Mouse (Mus musculus) lung, postnatal 0 days (tissue): Measurements from ENCODE around the gene Dvl2. TPM values are rescaled to one million over a fixed set of nuclear protein-coding genes. Genes with fewer than 3 reads are reported as not detected.

Experiments used
- ATAC-seq: fragments of 200-750 bp; cut with Nextera tagmentation; 2 replicates; pipeline ENCODE4 v1.8.0; 2017; ENCODE audit warnings: moderate library complexity
- DNase-seq: peaks from one replicate; pipeline ENCODE4 v3.0.0-alpha.2; 2016; ENCODE audit warnings: low spot score
- H3K27ac ChIP-seq: fragments of 300-500 bp; sonication (generic); 2 replicates; pipeline ENCODE4 v1.5.1; 2014; ENCODE audit warnings: antibody characterized with exemption, mild to moderate bottlenecking, low read length, mixed read lengths
- H3K27me3 ChIP-seq: fragments of 300-500 bp; sonication (generic); replicated peaks from 2 replicates; pipeline ENCODE4 v1.6.1; 2014; ENCODE audit warnings: low read length, mixed read lengths; ENCODE audit not compliant: insufficient read depth
- H3K36me3 ChIP-seq: fragments of 300-500 bp; sonication (generic); 2 replicates; pipeline ENCODE4 v1.6.1; 2014; ENCODE audit warnings: low read length, mixed read lengths; ENCODE audit not compliant: insufficient read depth
- H3K4me1 ChIP-seq: fragments of 300-500 bp; sonication (generic); 2 replicates; pipeline ENCODE4 v1.6.1; 2014; ENCODE audit warnings: antibody characterized with exemption, low read depth, low read length, mixed read lengths; ENCODE audit not compliant: insufficient read depth
- H3K4me2 ChIP-seq: fragments of 300-500 bp; sonication (generic); replicated peaks from 2 replicates; pipeline ENCODE4 v1.6.1; 2014; ENCODE audit warnings: low read depth, mild to moderate bottlenecking, low read length, moderate library complexity, mixed read lengths
- H3K4me3 ChIP-seq: fragments of 300-500 bp; sonication (generic); 2 replicates; pipeline ENCODE4 v1.5.1; 2014; ENCODE audit warnings: low read depth, low read length
- H3K9ac ChIP-seq: fragments of 300-500 bp; sonication (generic); replicated peaks from 2 replicates; pipeline ENCODE4 v1.6.1; 2014; ENCODE audit warnings: low read depth, mild to moderate bottlenecking
- H3K9me3 ChIP-seq: fragments of 300-500 bp; sonication (generic); 2 replicates; pipeline ENCODE4 v1.6.1; 2016; ENCODE audit warnings: low read length, mixed read lengths
- CTCF ChIP-seq: IDR thresholded peaks from 2 replicates; pipeline ENCODE4 v1.5.1; 2016; ENCODE audit warnings: antibody characterized with exemption, mild to moderate bottlenecking
- EP300 ChIP-seq: IDR thresholded peaks from 2 replicates; pipeline ENCODE4 v1.6.1; 2016; ENCODE audit warnings: antibody characterized with exemption, mild to moderate bottlenecking, control low read depth
- WGBS: fragments of 180-500 bp; shearing (Covaris S2); extraction: QIAGEN DNeasy Blood & Tissue Kit; methylation state at CpG from one replicate; pipeline ENCODE4 v1.1.7; 2014; 5-methylcytosine and 5-hydroxymethylcytosine counted together
- polyA plus RNA-seq: library from polyadenylated mRNA; unstranded; fragments of >200 nt; fragmentation: Nextera tagmentation; extraction: Ambion mirVana; gene quantifications from 2 replicates; pipeline ENCODE4 v1.2.1, GENCODE M21; 2015

Dvl2 gene
- polyA plus RNA-seq, 1 experiment from 2014 or later: 14.6 TPM

DNA sequence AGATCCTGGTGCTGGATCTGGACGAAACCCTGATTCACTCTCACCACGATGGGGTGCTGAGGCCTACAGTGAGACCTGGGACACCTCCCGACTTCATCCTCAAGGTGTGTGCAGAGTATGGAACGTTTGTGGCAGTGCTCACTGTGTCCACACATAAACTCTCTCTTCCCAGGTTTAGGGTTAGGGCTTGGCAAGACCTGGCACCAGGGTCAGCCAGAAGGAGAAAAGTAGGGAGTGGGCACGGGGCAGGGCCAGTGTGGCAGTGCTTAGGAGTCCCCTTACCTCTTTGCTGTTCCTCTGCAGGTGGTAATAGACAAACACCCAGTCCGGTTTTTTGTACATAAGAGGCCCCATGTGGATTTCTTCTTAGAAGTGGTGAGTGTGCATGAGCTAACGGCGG is 16.0 kb upstream of the Dvl2 start:
- Histone ChIP-seq H3K9ac (no peak overlapping the region), H3K27me3 (no peaks in the 10 kb centered on the region), H3K27ac (no peak overlapping the region), H3K4me3 (no peak overlapping the region), H3K36me3 (peaks cover 13% of the 10 kb centered on the region; the same call in 1 of the 2 replicates), H3K4me1 (peaks cover 18% of the 10 kb centered on the region; the same call in 1 of the 2 replicates), H3K4me2 (no peak overlapping the region), H3K9me3 (no peaks in the 10 kb centered on the region)
- no peak for TF ChIP-seq CTCF
- TF ChIP-seq EP300: no peak
- DNase-seq (no peak), ATAC-seq (no peak)
- WGBS: 87% methylated on average over 8 of the region's 8 CpGs

DNA sequence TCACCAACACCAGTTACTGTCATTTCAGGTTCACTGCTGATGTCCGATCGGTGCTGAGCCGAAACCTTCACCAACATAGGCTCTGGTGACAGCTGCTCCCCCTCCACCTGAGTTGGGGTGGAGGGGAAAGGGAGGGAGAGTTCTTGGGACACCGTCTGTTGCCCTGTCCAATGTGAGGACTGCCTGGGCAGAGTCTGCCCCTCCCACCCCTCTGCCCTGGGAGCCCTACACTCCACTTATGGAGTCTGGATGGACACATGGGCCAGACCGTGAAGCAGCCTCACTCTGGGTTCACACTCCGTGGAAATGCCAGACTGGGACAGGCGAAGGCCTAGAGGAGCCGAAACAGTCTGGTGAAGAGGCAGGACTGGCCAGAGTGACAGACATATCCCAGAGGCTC is 10.4 kb upstream of the Dvl2 start:
- H3K9ac ChIP-seq: no peak overlapping the region
- ATAC-seq: no peak
- WGBS: 84% methylated on average over 8 of the region's 8 CpGs

DNA sequence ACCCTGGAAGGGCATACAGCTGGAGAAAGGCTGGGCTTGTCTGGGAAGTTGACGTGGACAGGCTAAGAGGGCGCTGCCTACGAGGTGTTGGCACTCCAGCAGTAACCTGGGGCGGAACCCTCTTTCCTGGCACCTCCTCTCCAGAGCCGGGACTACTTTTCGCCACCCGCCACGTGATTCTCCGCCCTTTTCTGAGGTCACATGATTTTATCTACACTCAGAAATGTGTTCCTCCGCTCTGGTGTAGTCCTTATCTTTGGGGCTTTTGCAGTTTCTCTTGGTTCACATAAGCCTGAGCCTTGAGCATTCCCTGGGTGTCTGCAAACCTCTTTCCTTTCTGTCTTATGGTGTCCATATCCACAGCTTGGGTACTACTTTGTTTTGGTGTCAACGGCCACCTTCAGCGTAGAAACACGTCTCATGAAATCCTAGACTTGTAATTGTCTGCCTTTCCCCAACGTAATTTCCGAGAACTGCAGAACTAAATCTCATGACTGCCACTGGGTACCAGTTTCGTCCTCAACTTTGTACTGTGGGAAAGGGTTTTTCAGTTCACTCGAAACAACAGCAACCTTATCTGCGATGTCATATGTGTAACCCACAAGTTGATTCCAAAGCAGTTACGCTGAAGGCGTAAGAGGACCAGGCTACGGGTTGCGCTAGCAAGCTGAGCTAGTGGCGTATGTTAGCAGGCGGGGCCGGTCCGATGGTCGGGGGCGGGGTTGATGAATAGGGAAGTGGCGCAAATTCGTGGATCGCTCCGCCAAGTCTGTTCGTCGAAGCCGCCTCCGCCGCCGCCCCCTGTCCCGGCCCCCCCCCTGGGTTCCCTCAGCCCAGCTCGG is 9.3 kb upstream of the Dvl2 start, which contains the start of gene Gabarap:
Gene Gabarap, plus strand, starts transcription at position 294 of the 842 bp plus-strand sequence.
- Histone ChIP-seq H3K9ac (peak within 1 kb of the TSS; percentile 92), H3K9me3 (no peaks in the 10 kb centered on the region), H3K4me3 (peak within 1 kb of the TSS; percentile 66), H3K36me3 (peaks cover 9% of the 10 kb centered on the region; the same call in 1 of the 2 replicates), H3K27ac (peak within 1 kb of the TSS; percentile 87), H3K27me3 (no peaks in the 10 kb centered on the region), H3K4me1 (peaks cover 9% of the 10 kb centered on the region; the same call in 1 of the 2 replicates), H3K4me2 (peak within 1 kb of the TSS; percentile 57)
- peak; percentile 87 for TF ChIP-seq EP300
- TF ChIP-seq CTCF: peak; percentile 8; the same call in 1 of the 2 replicates
- DNase-seq (peak; percentile 99), ATAC-seq (peak; percentile 78)
- WGBS: 0% methylated on average over 40 of the region's 40 CpGs

More for the DNA sequence above, 10.4 kb upstream of the Dvl2 start:
- Histone ChIP-seq H3K9me3 (no peaks in the 10 kb centered on the region), H3K4me3 (no peak overlapping the region), H3K27ac (peak overlapping the region; percentile 87), H3K36me3 (peaks cover 14% of the 10 kb centered on the region; the same call in 1 of the 2 replicates), H3K4me1 (peaks cover 9% of the 10 kb centered on the region; the same call in 1 of the 2 replicates), H3K27me3 (no peaks in the 10 kb centered on the region), H3K4me2 (no peak overlapping the region)
- DNase-seq: peak; percentile 13
- TF ChIP-seq CTCF: no peak
- no peak for TF ChIP-seq EP300

DNA sequence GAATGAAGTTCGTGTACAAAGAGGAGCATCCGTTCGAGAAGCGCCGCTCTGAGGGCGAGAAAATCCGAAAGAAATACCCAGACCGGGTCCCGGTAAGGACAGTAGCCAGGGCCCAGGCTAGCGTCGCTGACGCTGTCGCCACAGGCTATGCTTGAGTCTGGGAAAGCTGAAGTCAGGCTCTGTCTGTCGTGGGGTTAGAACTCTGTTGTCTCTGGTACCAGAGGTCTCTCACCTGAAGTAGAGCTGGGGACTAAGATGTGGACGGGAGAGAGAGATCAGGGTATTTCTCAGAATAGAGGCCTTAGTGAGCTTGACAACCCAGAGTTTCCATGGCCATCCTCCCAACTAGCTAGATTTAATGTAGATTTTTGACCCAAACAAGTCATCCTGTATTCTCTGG is 8.7 kb upstream of the Dvl2 start:
- WGBS: under 1% methylated on average over 15 of the region's 15 CpGs
- peak overlapping the region; percentile 57 for H3K4me2 ChIP-seq
- H3K36me3 ChIP-seq: peaks cover 9% of the 10 kb centered on the region; the same call in 1 of the 2 replicates
- no peak for TF ChIP-seq CTCF
- no peak for TF ChIP-seq EP300
- no peaks in the 10 kb centered on the region for H3K9me3 ChIP-seq
- H3K4me3 ChIP-seq: peak overlapping the region; percentile 66
- DNase-seq (no peak), ATAC-seq (no peak)
- H3K27me3 ChIP-seq: no peaks in the 10 kb centered on the region
- peak overlapping the region; percentile 92 for H3K9ac ChIP-seq
- H3K4me1 ChIP-seq: peaks cover 9% of the 10 kb centered on the region; the same call in 1 of the 2 replicates
- H3K27ac ChIP-seq: peak overlapping the region; percentile 87

DNA sequence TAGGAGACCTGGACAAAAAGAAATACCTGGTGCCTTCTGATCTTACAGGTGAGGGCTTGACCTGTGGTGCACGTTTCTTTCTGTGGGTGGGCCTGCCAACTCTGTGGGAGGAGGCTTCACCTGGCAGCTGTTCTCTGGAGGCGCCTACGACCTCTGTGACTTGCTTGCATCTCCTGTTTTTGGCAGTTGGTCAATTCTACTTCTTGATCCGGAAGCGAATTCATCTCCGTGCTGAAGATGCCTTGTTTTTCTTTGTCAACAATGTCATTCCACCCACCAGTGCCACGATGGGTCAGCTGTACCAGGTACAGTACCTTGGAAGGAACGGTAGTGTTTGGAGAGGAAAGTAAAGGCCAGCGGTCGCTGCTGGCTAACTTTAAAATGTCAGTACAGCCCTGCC is 8.0 kb upstream of the Dvl2 start:
- peak overlapping the region; percentile 66 for H3K4me3 ChIP-seq
- peak overlapping the region; percentile 19; the same call in 1 of the 2 replicates for H3K9ac ChIP-seq
- peak overlapping the region; percentile 57 for H3K4me2 ChIP-seq
- no peaks in the 10 kb centered on the region for H3K27me3 ChIP-seq
- TF ChIP-seq CTCF: no peak
- no peak for TF ChIP-seq EP300
- H3K9me3 ChIP-seq: no peaks in the 10 kb centered on the region
- H3K36me3 ChIP-seq: peaks cover 9% of the 10 kb centered on the region; the same call in 1 of the 2 replicates
- H3K4me1 ChIP-seq: peaks cover 9% of the 10 kb centered on the region; the same call in 1 of the 2 replicates
- WGBS: 73% methylated on average over 10 of the region's 10 CpGs
- no peak overlapping the region for H3K27ac ChIP-seq
- DNase-seq: peak; percentile 27
- no peak for ATAC-seq

DNA sequence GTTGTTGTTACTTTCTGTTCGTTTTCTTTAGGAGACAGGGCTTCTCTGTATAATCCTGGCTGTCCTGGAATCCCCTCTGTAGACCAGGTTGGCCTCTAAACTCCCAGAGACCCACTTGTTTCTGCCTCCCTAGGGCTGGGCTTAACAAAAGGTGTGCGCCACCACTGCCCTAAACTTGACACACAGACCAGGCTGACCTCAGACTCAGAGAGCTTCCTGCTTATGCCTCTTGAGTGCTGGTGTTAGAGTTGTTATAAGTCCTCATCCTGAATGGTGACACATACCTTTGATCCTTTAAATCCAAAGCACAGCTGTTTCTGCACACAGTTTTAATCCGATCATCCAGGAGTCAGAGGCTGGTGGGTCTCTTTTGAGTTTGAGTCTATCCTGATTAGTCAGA is 7.5 kb upstream of the Dvl2 start:
- no peak for TF ChIP-seq EP300
- no peak for TF ChIP-seq CTCF
- ATAC-seq: no peak
- no peaks in the 10 kb centered on the region for H3K27me3 ChIP-seq
- peak overlapping the region; percentile 57 for H3K4me2 ChIP-seq
- 77% methylated on average over 3 of the region's 3 CpGs for WGBS
- no peak overlapping the region for H3K27ac ChIP-seq
- DNase-seq: peak; percentile 64
- H3K4me1 ChIP-seq: peaks cover 9% of the 10 kb centered on the region; the same call in 1 of the 2 replicates
- H3K9me3 ChIP-seq: no peaks in the 10 kb centered on the region
- H3K4me3 ChIP-seq: 0 out of 2 replicates have a peak overlapping the region, but pooled peaks have one; percentile 66
- H3K9ac ChIP-seq: peak overlapping the region; percentile 19; the same call in 1 of the 2 replicates
- H3K36me3 ChIP-seq: peaks cover 9% of the 10 kb centered on the region; the same call in 1 of the 2 replicates
